Mouse (Mus musculus): ENCODE results near the gene Psmb5.
A peak's percentile ranks its signal among the peaks of the same experiment; 100 is the strongest.

Psmb5 gene

GRCm38 (mm10) chr14:54617897-54618365, at the start of gene Psmb5:
Psmb5 (minus strand) TSS chr14:54618022.
- peak; percentile 90 to 92 for DNase-seq

GRCm38 (mm10) chr14:54664477-54665222, 46.8 kb upstream of the Psmb5 start:
- no peak for DNase-seq

GRCm38 (mm10) chr14:54660009-54660408, 42.2 kb upstream of the Psmb5 start:
- no peak for DNase-seq

- peak; percentile 87 to 90 for DNase-seq
Observed at GRCm38 (mm10) chr14:54653496-54653895, 35.7 kb upstream of the Psmb5 start.

GRCm38 (mm10) chr14:54652787-54653186, 35.0 kb upstream of the Psmb5 start:
- DNase-seq: no peak

- DNase-seq: no peak
Observed at GRCm38 (mm10) chr14:54651556-54651955, 33.7 kb upstream of the Psmb5 start.

GRCm38 (mm10) chr14:54650621-54651454, 33.0 kb upstream of the Psmb5 start:
- peak; percentile 69 to 89 for DNase-seq

- no peak for DNase-seq
Observed at GRCm38 (mm10) chr14:54647900-54648299, 30.1 kb upstream of the Psmb5 start.

- DNase-seq: peak in 1 of 2 experiments; percentile 44
Observed at GRCm38 (mm10) chr14:54646898-54647636, 29.2 kb upstream of the Psmb5 start.

- peak in 1 of 2 experiments; percentile 23 for DNase-seq
Observed at GRCm38 (mm10) chr14:54646455-54646854, 28.6 kb upstream of the Psmb5 start.

GRCm38 (mm10) chr14:54644294-54644693, 26.5 kb upstream of the Psmb5 start:
- peak in 1 of 2 experiments; percentile 37 for DNase-seq

- no peak for DNase-seq
Observed at GRCm38 (mm10) chr14:54643011-54643410, 25.2 kb upstream of the Psmb5 start.

- DNase-seq: peak in 1 of 2 experiments; percentile 31
Observed at GRCm38 (mm10) chr14:54642224-54642944, 24.6 kb upstream of the Psmb5 start.

- peak; percentile 92 to 93 for DNase-seq
Observed at GRCm38 (mm10) chr14:54641305-54641969, 23.6 kb upstream of the Psmb5 start, which contains the start of gene Cdh24. Cdh24 (minus strand) TSS chr14:54641364.

- no peak for DNase-seq
Observed at GRCm38 (mm10) chr14:54640946-54641304, 23.1 kb upstream of the Psmb5 start, which contains the start of gene Gm17606. Gm17606 (plus strand) TSS chr14:54640952.

GRCm38 (mm10) chr14:54640121-54640520, 22.3 kb upstream of the Psmb5 start:
- DNase-seq: no peak

- no peak for DNase-seq
Observed at GRCm38 (mm10) chr14:54638210-54638609, 20.4 kb upstream of the Psmb5 start.

GRCm38 (mm10) chr14:54636954-54637353, 19.1 kb upstream of the Psmb5 start:
- DNase-seq: peak; percentile 38 to 58

GRCm38 (mm10) chr14:54634182-54634581, 16.4 kb upstream of the Psmb5 start:
- no peak for DNase-seq

- DNase-seq: no peak
Observed at GRCm38 (mm10) chr14:54632252-54632651, 14.4 kb upstream of the Psmb5 start.

GRCm38 (mm10) chr14:54631240-54631599, 13.4 kb upstream of the Psmb5 start:
- no peak for DNase-seq

Measured in lung, postnatal 4 days (tissue).